Mouse (Mus musculus) liver, postnatal 0 days (tissue): ENCODE measurements around the gene Abhd17b. TPM values are rescaled to one million over a fixed set of nuclear protein-coding genes. Genes with fewer than 3 reads are reported as not detected.
A peak's percentile ranks its signal among the peaks of the same experiment; 100 is the strongest.

Experiments
- ATAC-seq: fragments of 200-750 bp; cut with Nextera tagmentation; 2 replicates; pipeline ENCODE4 v1.8.0; 2017; ENCODE audit warnings: mild to moderate bottlenecking, moderate library complexity
- DNase-seq: peaks from one replicate; pipeline ENCODE4 v3.0.0-alpha.2; 2016
- H3K27ac ChIP-seq: fragments of 300-500 bp; sonication (generic); 2 replicates; pipeline ENCODE4 v1.5.1; 2014; ENCODE audit warnings: antibody characterized with exemption, moderate library complexity, mild to moderate bottlenecking, low read depth
- H3K27me3 ChIP-seq: fragments of 300-500 bp; sonication (generic); 2 replicates; pipeline ENCODE4 v1.6.1; 2014; ENCODE audit warnings: low read length, control low read depth, mixed read lengths; ENCODE audit not compliant: insufficient read depth
- H3K36me3 ChIP-seq: fragments of 300-500 bp; sonication (generic); replicated peaks from 2 replicates; pipeline ENCODE4 v1.6.1; 2014; ENCODE audit warnings: mild to moderate bottlenecking, control low read depth, low read length, moderate library complexity, mixed read lengths; ENCODE audit not compliant: insufficient read depth
- H3K4me1 ChIP-seq: fragments of 300-500 bp; sonication (generic); 2 replicates; pipeline ENCODE4 v1.6.1; 2014; ENCODE audit warnings: antibody characterized with exemption, mild to moderate bottlenecking, control low read depth; ENCODE audit not compliant: insufficient read depth
- H3K4me2 ChIP-seq: fragments of 300-500 bp; sonication (generic); 2 replicates; pipeline ENCODE4 v1.6.1; 2014; ENCODE audit warnings: low read depth, mild to moderate bottlenecking, low read length, moderate library complexity, mixed read lengths
- H3K4me3 ChIP-seq: fragments of 300-500 bp; sonication (generic); 2 replicates; pipeline ENCODE4 v1.5.1; 2014; ENCODE audit warnings: low read depth, low read length
- H3K9ac ChIP-seq: fragments of 300-500 bp; sonication (generic); replicated peaks from 2 replicates; pipeline ENCODE4 v1.6.1; 2014; ENCODE audit warnings: mild to moderate bottlenecking, moderate library complexity
- H3K9me3 ChIP-seq: fragments of 300-500 bp; sonication (generic); 2 replicates; pipeline ENCODE4 v1.6.1; 2016; ENCODE audit warnings: mild to moderate bottlenecking, control low read depth, low read length, mixed read lengths
- CTCF ChIP-seq: sonication (generic); IDR thresholded peaks from 2 replicates; pipeline ENCODE4 v1.5.1; 2016; ENCODE audit warnings: antibody characterized with exemption, low read depth
- EP300 ChIP-seq: IDR thresholded peaks from 2 replicates; pipeline ENCODE4 v1.6.1; 2016; ENCODE audit warnings: antibody characterized with exemption, low read depth, mild to moderate bottlenecking
- WGBS: fragments of 180-500 bp; shearing (Covaris S2); extraction: QIAGEN DNeasy Blood & Tissue Kit; methylation state at CpG from one replicate; pipeline ENCODE4 v1.1.7; 2014; ENCODE audit not compliant: insufficient replicate concordance; 5-methylcytosine and 5-hydroxymethylcytosine counted together
- polyA plus RNA-seq: library from polyadenylated mRNA; unstranded; fragments of >200 nt; fragmentation: Nextera tagmentation; extraction: Ambion mirVana; gene quantifications from 2 replicates; pipeline ENCODE4 v1.2.1, GENCODE M21; 2015

The Abhd17b gene
- polyA plus RNA-seq, 1 experiment from 2014 or later, result 13.9 TPM

GRCm38 (mm10) chr19:21629501-21629900, 23.5 kb upstream of the Abhd17b start:
- no peaks in the 10 kb centered on the region for H3K27me3 ChIP-seq
- no peak for DNase-seq
- no peak for TF ChIP-seq CTCF
- TF ChIP-seq EP300, result no peak
- no peak overlapping the region for H3K9ac ChIP-seq
- WGBS, result 69% methylated on average over 1 of the region's 1 CpGs
- H3K4me1 ChIP-seq, result peaks cover 5% of the 10 kb centered on the region
- H3K36me3 ChIP-seq, result no peaks in the 10 kb centered on the region
- H3K4me3 ChIP-seq, result no peak overlapping the region
- no peak for ATAC-seq
- no peak overlapping the region for H3K27ac ChIP-seq
- no peaks in the 10 kb centered on the region for H3K9me3 ChIP-seq
- H3K4me2 ChIP-seq, result no peak overlapping the region

GRCm38 (mm10) chr19:21630656-21631331, 22.2 kb upstream of the Abhd17b start:
- 39% methylated on average over 14 of the region's 14 CpGs for WGBS
- Histone ChIP-seq H3K27ac (peak overlapping the region; percentile 9; the same call in 1 of the 2 replicates), H3K4me1 (peaks cover 5% of the 10 kb centered on the region; the same call in 1 of the 2 replicates), H3K4me3 (no peak overlapping the region), H3K27me3 (no peaks in the 10 kb centered on the region), H3K9me3 (no peaks in the 10 kb centered on the region), H3K4me2 (no peak overlapping the region), H3K36me3 (no peaks in the 10 kb centered on the region), H3K9ac (no peak overlapping the region)
- peak; percentile 36; the same call in 1 of the 2 replicates for ATAC-seq
- TF ChIP-seq EP300 (no peak), CTCF (no peak)
- no peak for DNase-seq

- H3K36me3 ChIP-seq, result no peaks in the 10 kb centered on the region
- H3K4me3 ChIP-seq, result no peak overlapping the region
- 69% methylated on average over 2 of the region's 2 CpGs for WGBS
- H3K4me1 ChIP-seq, result peaks cover 3% of the 10 kb centered on the region; the same call in 1 of the 2 replicates
- H3K9me3 ChIP-seq, result no peaks in the 10 kb centered on the region
- TF ChIP-seq EP300 (no peak), CTCF (no peak)
- H3K27me3 ChIP-seq, result no peaks in the 10 kb centered on the region
- H3K27ac ChIP-seq, result no peak overlapping the region
- H3K4me2 ChIP-seq, result no peak overlapping the region
- ATAC-seq (no peak), DNase-seq (no peak)
- no peak overlapping the region for H3K9ac ChIP-seq
Observed at GRCm38 (mm10) chr19:21635406-21635805, 17.6 kb upstream of the Abhd17b start.

- DNase-seq (no peak), ATAC-seq (no peak)
- Histone ChIP-seq H3K4me3 (no peak overlapping the region), H3K4me1 (peaks cover 3% of the 10 kb centered on the region; the same call in 1 of the 2 replicates), H3K36me3 (0 out of 2 replicates have a peak, but pooled peaks cover 3% of the 10 kb centered on the region), H3K27ac (no peak overlapping the region), H3K27me3 (no peaks in the 10 kb centered on the region), H3K9ac (no peak overlapping the region), H3K4me2 (no peak overlapping the region), H3K9me3 (no peaks in the 10 kb centered on the region)
- 67% methylated on average over 3 of the region's 3 CpGs for WGBS
- TF ChIP-seq EP300 (no peak), CTCF (no peak)
Observed at GRCm38 (mm10) chr19:21636907-21637306, 16.1 kb upstream of the Abhd17b start.

- Histone ChIP-seq H3K27ac (no peak overlapping the region), H3K4me3 (no peak overlapping the region), H3K9ac (no peak overlapping the region), H3K4me1 (peaks cover 3% of the 10 kb centered on the region; the same call in 1 of the 2 replicates), H3K4me2 (no peak overlapping the region), H3K36me3 (0 out of 2 replicates have a peak, but pooled peaks cover 3% of the 10 kb centered on the region), H3K27me3 (no peaks in the 10 kb centered on the region), H3K9me3 (no peaks in the 10 kb centered on the region)
- ATAC-seq (no peak), DNase-seq (no peak)
- TF ChIP-seq EP300, result no peak
- 74% methylated on average over 7 of the region's 7 CpGs for WGBS
Observed at GRCm38 (mm10) chr19:21637672-21638071, 15.3 kb upstream of the Abhd17b start.

GRCm38 (mm10) chr19:21643935-21644334, 9.1 kb upstream of the Abhd17b start:
- Histone ChIP-seq H3K27ac (no peak overlapping the region), H3K4me3 (no peak overlapping the region), H3K9me3 (no peaks in the 10 kb centered on the region), H3K36me3 (0 out of 2 replicates have a peak, but pooled peaks cover 3% of the 10 kb centered on the region), H3K4me2 (no peak overlapping the region), H3K27me3 (no peaks in the 10 kb centered on the region), H3K4me1 (peaks cover 24% of the 10 kb centered on the region), H3K9ac (no peak overlapping the region)
- WGBS, result 71% methylated on average over 1 of the region's 1 CpGs
- TF ChIP-seq CTCF, result no peak
- no peak for TF ChIP-seq EP300
- DNase-seq (no peak), ATAC-seq (no peak)
